Mouse (Mus musculus): ENCODE data around the gene Cacna1e. TPM values are rescaled to one million over a fixed set of nuclear protein-coding genes. Genes with fewer than 3 reads are reported as not detected.

Cacna1e gene
- polyA plus RNA-seq, 1 experiment from 2014 or later: 17.8 TPM

GRCm38 (mm10) chr1:154608516-154608915 is 275.8 kb downstream of the Cacna1e start:
- Histone ChIP-seq H3K36me3 (replicated peaks; ENCODE audit: control insufficient read depth, insufficient read depth) (no peaks in the 10 kb centered on the region), H3K27me3 (ENCODE audit: control insufficient read depth, insufficient read depth, low read length) (no peaks in the 10 kb centered on the region), H3K4me1 (replicated peaks; ENCODE audit: control insufficient read depth, insufficient read depth, low read length) (no peaks in the 10 kb centered on the region), H3K27ac (no peak overlapping the region), H3K4me3 (replicated peaks; ENCODE audit: low read length) (no peak overlapping the region), H3K9me3 (ENCODE audit: control insufficient read depth, low read length) (no peaks in the 10 kb centered on the region), H3K4me2 (replicated peaks) (no peak overlapping the region), H3K9ac (no peak overlapping the region)
- no peak for ATAC-seq (ENCODE audit: low FRiP score)
- 44% methylated on average over 4 of the region's 4 CpGs for WGBS
- DNase-seq (ENCODE audit: low spot score): no peak

- no peak for DNase-seq (ENCODE audit: low spot score)
- no peaks in the 10 kb centered on the region for H3K36me3 ChIP-seq (replicated peaks; ENCODE audit: control insufficient read depth, insufficient read depth)
- no peaks in the 10 kb centered on the region for H3K9me3 ChIP-seq (ENCODE audit: control insufficient read depth, low read length)
- no peaks in the 10 kb centered on the region for H3K27me3 ChIP-seq (ENCODE audit: control insufficient read depth, insufficient read depth, low read length)
- no peak overlapping the region for H3K9ac ChIP-seq
- no peak overlapping the region for H3K4me3 ChIP-seq (replicated peaks; ENCODE audit: low read length)
- ATAC-seq (ENCODE audit: low FRiP score): no peak
- H3K27ac ChIP-seq: no peak overlapping the region
- no peaks in the 10 kb centered on the region for H3K4me1 ChIP-seq (replicated peaks; ENCODE audit: control insufficient read depth, insufficient read depth, low read length)
- 64% methylated on average over 3 of the region's 3 CpGs for WGBS
- no peak overlapping the region for H3K4me2 ChIP-seq (replicated peaks)
Measured at GRCm38 (mm10) chr1:154607406-154607805, 276.9 kb downstream of the Cacna1e start.

GRCm38 (mm10) chr1:154605601-154606000 is 278.7 kb downstream of the Cacna1e start:
- no peaks in the 10 kb centered on the region for H3K9me3 ChIP-seq (ENCODE audit: control insufficient read depth, low read length)
- no peak overlapping the region for H3K27ac ChIP-seq
- H3K9ac ChIP-seq: no peak overlapping the region
- H3K36me3 ChIP-seq (replicated peaks; ENCODE audit: control insufficient read depth, insufficient read depth): no peaks in the 10 kb centered on the region
- H3K4me3 ChIP-seq (replicated peaks; ENCODE audit: low read length): no peak overlapping the region
- 91% methylated on average over 2 of the region's 2 CpGs for WGBS
- DNase-seq (ENCODE audit: low spot score): no peak
- no peaks in the 10 kb centered on the region for H3K27me3 ChIP-seq (ENCODE audit: control insufficient read depth, insufficient read depth, low read length)
- H3K4me2 ChIP-seq (replicated peaks): no peak overlapping the region
- H3K4me1 ChIP-seq (replicated peaks; ENCODE audit: control insufficient read depth, insufficient read depth, low read length): no peaks in the 10 kb centered on the region
- no peak for ATAC-seq (ENCODE audit: low FRiP score)

- Histone ChIP-seq H3K4me1 (replicated peaks; ENCODE audit: control insufficient read depth, insufficient read depth, low read length) (no peaks in the 10 kb centered on the region), H3K27ac (no peak overlapping the region), H3K27me3 (ENCODE audit: control insufficient read depth, insufficient read depth, low read length) (no peaks in the 10 kb centered on the region), H3K36me3 (replicated peaks; ENCODE audit: control insufficient read depth, insufficient read depth) (no peaks in the 10 kb centered on the region), H3K9me3 (ENCODE audit: control insufficient read depth, low read length) (no peaks in the 10 kb centered on the region), H3K4me2 (replicated peaks) (no peak overlapping the region), H3K4me3 (replicated peaks; ENCODE audit: low read length) (no peak overlapping the region), H3K9ac (no peak overlapping the region)
- DNase-seq (ENCODE audit: low spot score) (no peak), ATAC-seq (ENCODE audit: low FRiP score) (no peak)
Measured at GRCm38 (mm10) chr1:154603781-154604180, 280.5 kb downstream of the Cacna1e start.

- H3K36me3 ChIP-seq (replicated peaks; ENCODE audit: control insufficient read depth, insufficient read depth): no peaks in the 10 kb centered on the region
- no peak for ATAC-seq (ENCODE audit: low FRiP score)
- no peak overlapping the region for H3K4me2 ChIP-seq (replicated peaks)
- no peak for DNase-seq (ENCODE audit: low spot score)
- no peak overlapping the region for H3K27ac ChIP-seq
- 98% methylated on average over 1 of the region's 1 CpGs for WGBS
- no peaks in the 10 kb centered on the region for H3K9me3 ChIP-seq (ENCODE audit: control insufficient read depth, low read length)
- H3K4me3 ChIP-seq (replicated peaks; ENCODE audit: low read length): no peak overlapping the region
- no peaks in the 10 kb centered on the region for H3K4me1 ChIP-seq (replicated peaks; ENCODE audit: control insufficient read depth, insufficient read depth, low read length)
- H3K9ac ChIP-seq: no peak overlapping the region
- no peaks in the 10 kb centered on the region for H3K27me3 ChIP-seq (ENCODE audit: control insufficient read depth, insufficient read depth, low read length)
Measured at GRCm38 (mm10) chr1:154602531-154602930, 281.8 kb downstream of the Cacna1e start.

- no peak for DNase-seq (ENCODE audit: low spot score)
- whole genome bisulfite sequencing: 92% methylated on average over 3 of the region's 3 CpGs
- no peak for ATAC-seq (ENCODE audit: low FRiP score)
Measured at GRCm38 (mm10) chr1:154582516-154582915, 301.8 kb downstream of the Cacna1e start.

GRCm38 (mm10) chr1:154579929-154580328 is 304.4 kb downstream of the Cacna1e start:
- no peaks in the 10 kb centered on the region for H3K36me3 ChIP-seq (replicated peaks; ENCODE audit: control insufficient read depth, insufficient read depth)
- no peak overlapping the region for H3K4me2 ChIP-seq (replicated peaks)
- DNase-seq (ENCODE audit: low spot score) (no peak), ATAC-seq (ENCODE audit: low FRiP score) (no peak)
- no peaks in the 10 kb centered on the region for H3K4me1 ChIP-seq (replicated peaks; ENCODE audit: control insufficient read depth, insufficient read depth, low read length)
- no peak overlapping the region for H3K9ac ChIP-seq
- no peaks in the 10 kb centered on the region for H3K27me3 ChIP-seq (ENCODE audit: control insufficient read depth, insufficient read depth, low read length)
- 71% methylated on average over 2 of the region's 2 CpGs for WGBS
- no peak overlapping the region for H3K4me3 ChIP-seq (replicated peaks; ENCODE audit: low read length)
- no peak overlapping the region for H3K27ac ChIP-seq
- no peaks in the 10 kb centered on the region for H3K9me3 ChIP-seq (ENCODE audit: control insufficient read depth, low read length)

More at GRCm38 (mm10) chr1:154582516-154582915, 301.8 kb downstream of the Cacna1e start:
- no peaks in the 10 kb centered on the region for H3K36me3 ChIP-seq (replicated peaks; ENCODE audit: control insufficient read depth, insufficient read depth)
- H3K9ac ChIP-seq: no peak overlapping the region
- H3K4me2 ChIP-seq (replicated peaks): no peak overlapping the region
- no peak overlapping the region for H3K27ac ChIP-seq
- H3K9me3 ChIP-seq (ENCODE audit: control insufficient read depth, low read length): no peaks in the 10 kb centered on the region
- H3K4me1 ChIP-seq (replicated peaks; ENCODE audit: control insufficient read depth, insufficient read depth, low read length): no peaks in the 10 kb centered on the region
- H3K4me3 ChIP-seq (replicated peaks; ENCODE audit: low read length): no peak overlapping the region
- H3K27me3 ChIP-seq (ENCODE audit: control insufficient read depth, insufficient read depth, low read length): no peaks in the 10 kb centered on the region

- ATAC-seq (ENCODE audit: low FRiP score) (no peak), DNase-seq (ENCODE audit: low spot score) (no peak)
- H3K9ac ChIP-seq: no peak overlapping the region
- H3K4me1 ChIP-seq (replicated peaks; ENCODE audit: control insufficient read depth, insufficient read depth, low read length): no peaks in the 10 kb centered on the region
- no peaks in the 10 kb centered on the region for H3K27me3 ChIP-seq (ENCODE audit: control insufficient read depth, insufficient read depth, low read length)
- no peak overlapping the region for H3K4me2 ChIP-seq (replicated peaks)
- no peak overlapping the region for H3K27ac ChIP-seq
- WGBS: 84% methylated on average over 4 of the region's 4 CpGs
- no peaks in the 10 kb centered on the region for H3K9me3 ChIP-seq (ENCODE audit: control insufficient read depth, low read length)
- no peak overlapping the region for H3K4me3 ChIP-seq (replicated peaks; ENCODE audit: low read length)
- no peaks in the 10 kb centered on the region for H3K36me3 ChIP-seq (replicated peaks; ENCODE audit: control insufficient read depth, insufficient read depth)
Measured at GRCm38 (mm10) chr1:154578748-154579147, 305.6 kb downstream of the Cacna1e start.

- Histone ChIP-seq H3K9me3 (ENCODE audit: control insufficient read depth, low read length) (no peaks in the 10 kb centered on the region), H3K4me3 (replicated peaks; ENCODE audit: low read length) (no peak overlapping the region), H3K4me1 (replicated peaks; ENCODE audit: control insufficient read depth, insufficient read depth, low read length) (no peaks in the 10 kb centered on the region), H3K27me3 (ENCODE audit: control insufficient read depth, insufficient read depth, low read length) (no peaks in the 10 kb centered on the region), H3K9ac (no peak overlapping the region), H3K36me3 (replicated peaks; ENCODE audit: control insufficient read depth, insufficient read depth) (no peaks in the 10 kb centered on the region), H3K4me2 (replicated peaks) (no peak overlapping the region), H3K27ac (no peak overlapping the region)
- ATAC-seq (ENCODE audit: low FRiP score) (no peak), DNase-seq (ENCODE audit: low spot score) (no peak)
- 74% methylated on average over 2 of the region's 2 CpGs for WGBS
Measured at GRCm38 (mm10) chr1:154576418-154576817, 307.9 kb downstream of the Cacna1e start.

- H3K36me3 ChIP-seq (replicated peaks; ENCODE audit: control insufficient read depth, insufficient read depth): no peaks in the 10 kb centered on the region
- no peaks in the 10 kb centered on the region for H3K9me3 ChIP-seq (ENCODE audit: control insufficient read depth, low read length)
- no peaks in the 10 kb centered on the region for H3K27me3 ChIP-seq (ENCODE audit: control insufficient read depth, insufficient read depth, low read length)
- DNase-seq (ENCODE audit: low spot score) (no peak), ATAC-seq (ENCODE audit: low FRiP score) (no peak)
- no peak overlapping the region for H3K4me3 ChIP-seq (replicated peaks; ENCODE audit: low read length)
- H3K9ac ChIP-seq: no peak overlapping the region
- H3K4me2 ChIP-seq (replicated peaks): no peak overlapping the region
- 93% methylated on average over 6 of the region's 6 CpGs for WGBS
- H3K27ac ChIP-seq: no peak overlapping the region
- H3K4me1 ChIP-seq (replicated peaks; ENCODE audit: control insufficient read depth, insufficient read depth, low read length): no peaks in the 10 kb centered on the region
Measured at GRCm38 (mm10) chr1:154566026-154566425, 318.3 kb downstream of the Cacna1e start.

Measured in hindbrain, embryonic 14.5 days (tissue).